Mouse (Mus musculus) thymus, adult 2 months (tissue): ENCODE measurements around the gene Nqo1.

Experiments used
- CTCF ChIP-seq: fragments of 200-500 bp; IDR thresholded peaks from 2 replicates; pipeline ENCODE4 v1.5.1; 2012; ENCODE audit warnings: mild to moderate bottlenecking, control low read depth, low read length, moderate library complexity, borderline replicate concordance; ENCODE audit not compliant: control insufficient read depth, poor library complexity, insufficient read depth; ENCODE audit errors: extremely low read depth
- POLR2A ChIP-seq: fragments of 200-500 bp; IDR thresholded peaks from 2 replicates; pipeline ENCODE4 v1.6.1; 2012; ENCODE audit warnings: mild to moderate bottlenecking, low read length, control low read depth, moderate library complexity; ENCODE audit not compliant: control insufficient read depth, poor library complexity, insufficient read depth; ENCODE audit errors: extremely low read depth

DNA sequence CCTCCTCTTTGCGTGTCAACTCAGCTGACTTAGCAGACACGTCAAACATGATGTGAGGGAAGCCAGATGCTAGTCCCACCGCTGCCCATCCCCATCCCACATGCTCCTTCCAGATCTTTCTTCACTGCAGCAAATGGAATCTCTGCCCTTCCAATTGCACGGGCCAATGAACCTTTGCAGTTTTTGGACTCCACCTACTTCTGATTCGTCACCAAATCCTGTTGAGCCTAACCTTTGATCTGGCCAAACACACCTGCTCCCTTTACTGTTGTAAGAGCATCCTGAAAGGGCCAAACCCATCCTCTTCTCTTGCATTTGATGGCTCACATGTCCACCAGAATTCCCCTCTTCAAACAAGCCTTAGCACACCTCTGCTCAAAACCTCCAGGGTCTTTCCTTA lies 18.4 kb downstream of the Nqo1 start:
- TF ChIP-seq POLR2A, result no peak
- TF ChIP-seq CTCF, result no peak
